Mouse (Mus musculus): Measurements from ENCODE around the gene Ints6l.

Gene Ints6l

GRCm38 (mm10) chrX:56454671-56455371 is at the start of gene Ints6l:
TSS of gene Ints6l (plus strand) at chrX:56454857.
- DNase-seq (ENCODE audit: low read depth, low spot score): peak; percentile 44

- DNase-seq (ENCODE audit: low read depth, low spot score): no peak
Measured at GRCm38 (mm10) chrX:56405482-56405881, 49.2 kb upstream of the Ints6l start.

DNA sequence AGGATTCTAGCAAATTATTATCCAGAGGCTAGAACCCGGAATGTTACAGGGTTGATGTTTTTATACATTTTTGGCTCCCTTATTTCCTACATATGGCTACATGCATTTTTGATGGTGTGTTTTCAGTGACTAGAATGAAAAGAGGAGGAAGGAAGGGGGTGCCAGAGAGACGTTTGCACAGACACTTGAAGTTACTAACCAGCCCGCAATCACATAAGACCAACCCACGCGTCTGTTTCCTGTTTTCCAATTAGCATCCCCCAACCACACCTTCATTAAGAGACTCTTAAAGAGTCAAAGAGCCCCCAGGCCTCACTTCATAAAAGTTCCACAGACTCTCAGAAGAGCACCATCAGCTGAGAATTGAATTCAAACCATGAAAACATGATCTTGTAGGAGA is 48.5 kb upstream of the Ints6l start:
- DNase-seq (ENCODE audit: low read depth, low spot score): no peak

DNA sequence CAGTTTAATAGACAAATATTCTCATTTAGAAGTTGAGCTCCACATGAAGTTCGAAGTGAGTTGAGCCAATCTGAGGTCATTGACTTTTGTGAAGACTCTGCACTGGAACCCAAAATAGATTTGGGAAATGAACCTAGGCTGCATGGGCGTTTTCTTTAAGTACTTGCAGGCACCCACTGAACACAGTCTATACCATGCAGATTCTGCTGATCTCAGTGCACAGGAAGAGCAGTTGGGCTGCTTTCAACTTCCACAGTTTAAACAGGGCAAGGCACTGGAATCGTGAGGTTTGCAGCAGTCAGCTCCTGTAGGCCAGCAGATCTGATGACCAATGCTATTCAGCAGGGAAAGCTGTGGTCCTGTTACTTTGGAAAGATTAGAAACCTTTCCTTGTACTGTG is 38.4 kb upstream of the Ints6l start:
- DNase-seq (ENCODE audit: low read depth, low spot score): no peak

GRCm38 (mm10) chrX:56417541-56417940 is 37.1 kb upstream of the Ints6l start:
- DNase-seq (ENCODE audit: low read depth, low spot score): no peak

- no peak for DNase-seq (ENCODE audit: low read depth, low spot score)
Measured at GRCm38 (mm10) chrX:56430601-56431000, 24.1 kb upstream of the Ints6l start.

DNA sequence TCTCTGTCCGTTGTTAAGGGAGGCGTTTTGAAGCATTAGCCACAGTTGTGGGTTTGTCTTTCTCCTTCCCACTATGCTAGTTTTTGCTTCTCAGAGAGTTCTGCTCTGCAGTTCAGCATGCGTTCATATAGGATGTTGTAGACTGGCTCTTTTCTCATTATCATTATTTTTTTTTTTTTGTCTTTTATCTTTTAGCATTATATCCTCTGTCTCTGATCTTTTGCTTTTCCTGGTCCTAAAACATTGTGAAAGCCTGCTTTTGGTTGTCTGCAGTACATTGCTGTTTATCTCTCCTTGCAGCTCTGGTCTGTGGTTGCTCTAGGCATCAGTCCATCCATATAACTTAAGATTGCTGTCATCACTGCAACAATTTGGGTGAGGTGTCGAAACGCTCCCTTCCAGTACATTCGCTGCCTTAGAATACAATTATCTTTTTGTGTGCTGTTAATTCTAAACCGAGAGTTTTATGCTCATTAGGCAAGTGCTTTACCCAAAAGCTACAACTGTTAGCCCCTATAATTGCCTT is 18.8 kb upstream of the Ints6l start:
- no peak for DNase-seq (ENCODE audit: low read depth, low spot score)

GRCm38 (mm10) chrX:56446487-56447428 is 7.9 kb upstream of the Ints6l start:
- DNase-seq (ENCODE audit: low read depth, low spot score): no peak

DNA sequence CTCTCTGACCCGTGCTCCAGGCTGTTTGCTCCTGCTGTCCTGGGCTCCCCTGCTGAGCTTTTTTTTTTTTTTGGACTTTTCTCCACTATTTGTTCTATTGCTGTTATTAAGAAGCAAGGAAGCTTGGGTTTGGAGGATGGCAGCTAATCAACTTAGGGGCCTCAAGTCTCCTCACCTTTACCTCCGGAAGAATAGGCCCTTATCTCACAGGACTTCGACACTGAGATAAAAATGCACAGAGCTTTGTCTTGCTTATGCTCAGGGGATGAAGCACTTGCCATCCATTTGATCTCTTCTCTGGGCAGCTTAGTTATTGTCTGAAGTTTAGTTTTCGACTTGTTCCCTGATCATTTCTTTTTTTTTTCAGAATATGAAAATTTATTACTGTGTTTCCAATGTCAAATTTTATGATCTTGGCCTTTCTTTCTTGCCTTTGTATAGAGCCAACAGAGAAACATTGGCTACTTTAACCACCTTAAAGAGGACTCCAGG is 7.1 kb upstream of the Ints6l start, which contains the start of gene Gm2174:
Gene Gm2174, plus strand, starts transcription at position 442 of the 492 bp plus-strand sequence.
- DNase-seq (ENCODE audit: low read depth, low spot score): no peak

GRCm38 (mm10) chrX:56455372-56456246 is 952 bp downstream of the Ints6l start:
- peak; percentile 61 for DNase-seq (ENCODE audit: low read depth, low spot score)

DNA sequence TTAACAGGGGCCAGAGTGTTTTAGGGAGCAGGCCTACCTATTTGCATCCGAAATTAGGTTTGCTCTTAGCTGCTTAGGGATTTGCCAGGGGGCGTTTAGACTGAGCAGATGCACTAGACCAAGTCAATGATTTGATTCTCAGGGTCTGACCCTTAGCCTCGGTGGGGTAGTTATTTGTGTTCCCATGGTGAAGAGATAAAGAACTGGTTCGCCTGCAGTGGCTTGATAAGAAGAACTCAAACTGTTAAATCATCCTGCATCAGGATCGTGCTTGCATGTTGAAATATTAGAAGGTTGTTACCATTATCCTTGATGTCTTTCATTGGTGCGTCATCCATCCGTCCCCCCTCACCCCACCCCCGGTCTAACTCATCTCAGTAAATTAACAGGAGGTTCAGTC is 1.7 kb downstream of the Ints6l start:
- no peak for DNase-seq (ENCODE audit: low read depth, low spot score)

DNA sequence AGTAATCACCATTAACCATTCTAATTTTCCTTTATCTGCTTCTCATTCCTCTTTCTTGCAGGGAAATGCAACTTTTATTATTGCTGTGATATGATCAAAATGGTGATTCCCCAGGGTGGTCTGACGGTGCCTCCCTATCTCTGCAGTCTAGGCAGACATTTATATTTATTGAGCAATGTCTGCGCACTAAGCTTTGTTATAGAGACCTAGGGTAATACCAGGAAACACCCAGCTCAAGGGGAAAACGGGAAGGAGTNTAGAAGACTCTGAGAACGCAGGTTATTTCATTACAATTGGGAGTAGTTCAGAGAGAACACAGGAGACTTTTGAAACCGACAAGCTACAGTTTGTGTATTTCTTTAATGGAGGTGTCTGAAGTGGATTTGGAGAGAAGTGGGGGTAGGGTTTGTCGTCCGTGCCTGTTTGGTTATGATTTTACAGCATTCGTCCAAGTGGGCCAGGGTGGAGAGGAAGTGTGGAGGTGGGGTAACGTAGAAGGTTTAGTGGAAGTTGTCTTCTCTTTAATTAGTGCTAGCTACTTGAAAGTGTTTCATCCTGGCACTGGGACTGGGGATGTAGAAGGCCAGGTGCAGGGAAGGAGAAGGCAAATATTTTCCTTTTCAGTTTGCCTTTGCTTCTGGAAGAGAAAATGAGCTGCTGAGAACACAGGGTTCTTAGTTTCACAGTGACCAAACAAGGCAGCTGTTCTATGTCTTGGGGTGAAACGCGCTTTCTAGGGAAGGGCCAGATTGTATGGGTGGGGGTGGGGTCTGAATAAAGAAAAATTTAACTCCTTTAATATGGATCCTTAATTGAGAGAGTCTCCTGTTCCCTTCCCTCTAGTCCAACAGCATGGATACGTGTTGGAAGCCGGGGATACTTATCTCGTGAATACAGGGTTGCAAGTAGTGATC is 7.6 kb downstream of the Ints6l start:
- no peak for DNase-seq (ENCODE audit: low read depth, low spot score)

DNA sequence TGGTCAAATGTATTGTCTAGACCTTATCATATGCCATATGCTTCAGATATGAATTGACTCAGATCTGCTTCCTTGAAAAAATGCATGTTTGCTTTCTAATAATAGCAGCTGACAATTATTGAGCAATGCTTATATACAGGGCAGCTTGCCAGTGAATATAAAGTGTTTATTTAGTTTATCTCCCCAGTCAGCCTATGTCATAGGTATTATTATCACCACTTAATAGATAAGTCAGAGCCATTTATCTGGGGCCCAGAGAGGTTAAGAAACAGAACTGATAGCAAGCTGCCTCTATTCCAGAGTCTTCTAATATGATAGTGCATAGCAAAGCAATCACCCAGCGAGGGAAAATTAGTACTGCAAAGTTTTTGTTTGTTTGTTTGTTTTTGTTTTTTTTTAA is 10.2 kb downstream of the Ints6l start:
- no peak for DNase-seq (ENCODE audit: low read depth, low spot score)

GRCm38 (mm10) chrX:56467688-56468087 is 13.0 kb downstream of the Ints6l start:
- DNase-seq (ENCODE audit: low read depth, low spot score): no peak

GRCm38 (mm10) chrX:56468422-56468821 is 13.8 kb downstream of the Ints6l start:
- no peak for DNase-seq (ENCODE audit: low read depth, low spot score)

- DNase-seq (ENCODE audit: low read depth, low spot score): no peak
Measured at GRCm38 (mm10) chrX:56474035-56474434, 19.4 kb downstream of the Ints6l start.

DNA sequence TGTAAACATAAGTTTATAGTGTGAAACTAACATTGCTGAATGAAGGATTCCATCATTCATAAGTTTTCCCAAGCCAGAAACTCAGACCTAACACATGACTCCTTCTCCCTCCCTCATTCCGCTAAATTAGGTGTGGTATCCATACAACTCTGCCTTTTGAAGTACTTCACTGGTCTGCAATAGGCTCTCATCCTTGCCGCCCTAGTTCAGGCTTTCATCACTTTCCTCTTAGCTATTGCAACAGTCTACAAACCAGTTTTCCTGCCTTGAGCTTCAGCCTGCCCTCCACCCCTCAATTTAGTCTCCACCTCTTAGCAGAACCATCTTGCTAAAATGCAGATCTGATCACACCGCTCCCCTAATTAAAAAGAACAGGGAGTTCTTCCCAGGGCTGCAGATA is 22.9 kb downstream of the Ints6l start:
- no peak for DNase-seq (ENCODE audit: low read depth, low spot score)

GRCm38 (mm10) chrX:56481906-56482305 is 27.2 kb downstream of the Ints6l start:
- DNase-seq (ENCODE audit: low read depth, low spot score): no peak

DNA sequence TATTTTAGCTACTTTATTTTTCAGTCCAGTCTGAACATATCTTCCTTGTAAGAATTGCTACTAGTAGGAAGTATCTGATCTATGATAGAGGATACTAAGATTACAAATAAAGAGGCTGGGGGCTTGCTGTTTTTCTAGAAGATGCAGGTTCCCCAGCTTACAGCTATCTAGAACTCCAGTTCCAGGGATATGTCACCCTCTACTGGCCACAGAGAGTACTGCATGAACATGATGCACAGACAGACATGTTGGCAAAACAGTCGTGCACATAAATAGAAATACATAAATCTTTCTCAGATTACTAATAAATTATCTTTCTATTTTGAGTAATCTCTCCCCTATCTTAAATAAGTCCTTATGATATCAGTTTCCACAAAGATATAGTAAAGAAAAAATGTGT is 35.1 kb downstream of the Ints6l start:
- DNase-seq (ENCODE audit: low read depth, low spot score): peak; percentile 50

DNA sequence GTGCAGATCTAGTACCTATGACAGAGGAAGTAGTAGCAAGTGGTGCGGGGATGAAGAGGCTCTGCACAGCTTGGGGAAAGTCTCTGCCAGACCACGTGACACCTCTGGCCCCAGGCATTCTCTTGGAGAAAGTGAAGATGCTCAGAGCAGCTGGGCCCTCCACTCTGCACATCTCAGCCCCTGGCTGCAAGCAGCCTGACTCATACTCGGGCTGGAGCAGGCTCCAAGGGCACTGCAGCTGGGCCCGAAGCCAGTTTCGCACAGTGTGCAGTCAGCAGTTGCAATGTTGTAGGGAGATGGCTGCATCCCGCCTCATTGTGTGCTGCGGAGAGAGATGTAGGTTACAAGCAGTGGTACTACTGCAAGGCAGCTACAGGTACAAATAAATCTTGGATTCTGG is 42.6 kb downstream of the Ints6l start:
- DNase-seq (ENCODE audit: low read depth, low spot score): no peak
